Mouse (Mus musculus) left cerebral cortex, postnatal 10 days (tissue): ENCODE results near the gene Rbm47. TPM values are rescaled to one million over a fixed set of nuclear protein-coding genes. Genes with fewer than 3 reads are reported as not detected.

Source experiments
- DNase-seq, 2 experiments: peaks; one replicate each; pipeline ENCODE4 v3.0.0; 2021 to 2022; ENCODE audit warnings: low spot score in 2 of 2, mixed read lengths in 1 of 2; ENCODE audit errors: extremely low spot score in 1 of 2
- intact Hi-C: fragments of 180-260 bp; cut with DNase I; formaldehyde crosslinking; loops from one replicate; pipeline ENCODE4 v1.15.1; 2025
- total RNA-seq, 2 experiments: library from RNA; stranded (reverse); gene quantifications; 2 replicates each; pipeline ENCODE4 v1.2.3; 2021

The Rbm47 gene
- total RNA-seq, 2 experiments from 2014 or later = 2.2 to 2.8 TPM

- DNase-seq = no peak
- intact Hi-C loops = no loop called here
Observed at GRCm38 (mm10) chr5:66076685-66077301, 96.1 kb downstream of the Rbm47 start.

- no peak for DNase-seq
- intact Hi-C loops = no loop called here
Observed at GRCm38 (mm10) chr5:66075906-66076305, 97.0 kb downstream of the Rbm47 start.

- peak in 1 of 2 experiments; percentile 33 for DNase-seq
- intact Hi-C loops = no loop called here
Observed at GRCm38 (mm10) chr5:66075032-66075488, 97.9 kb downstream of the Rbm47 start.

GRCm38 (mm10) chr5:66074235-66074634 lies 98.7 kb downstream of the Rbm47 start:
- no peak for DNase-seq
- intact Hi-C loops = no loop called here

- intact Hi-C loops = no loop called here
- no peak for DNase-seq
Observed at GRCm38 (mm10) chr5:66073604-66074164, 99.2 kb downstream of the Rbm47 start.

- intact Hi-C loops = no loop called here
Observed at GRCm38 (mm10) chr5:66071722-66072121, 101.2 kb downstream of the Rbm47 start.

GRCm38 (mm10) chr5:66070350-66070749 lies 102.6 kb downstream of the Rbm47 start:
- DNase-seq = no peak
- intact Hi-C loops = no loop called here

More at GRCm38 (mm10) chr5:66071722-66072121, 101.2 kb downstream of the Rbm47 start:
- DNase-seq = no peak

- intact Hi-C loops = no loop called here
- peak in 1 of 2 experiments; percentile 57 for DNase-seq
Observed at GRCm38 (mm10) chr5:66069470-66070144, 103.3 kb downstream of the Rbm47 start.

GRCm38 (mm10) chr5:66069133-66069469 lies 103.8 kb downstream of the Rbm47 start:
- no peak for DNase-seq
- intact Hi-C loops = no loop called here

- intact Hi-C loops = no loop called here
- no peak for DNase-seq
Observed at GRCm38 (mm10) chr5:66068068-66068920, 104.6 kb downstream of the Rbm47 start.

GRCm38 (mm10) chr5:66067219-66067618 lies 105.7 kb downstream of the Rbm47 start:
- intact Hi-C loops = no loop called here
- no peak for DNase-seq

GRCm38 (mm10) chr5:66062930-66063220 lies 110.0 kb downstream of the Rbm47 start:
- DNase-seq = no peak
- intact Hi-C loops = no loop called here

GRCm38 (mm10) chr5:66062046-66062929 lies 110.6 kb downstream of the Rbm47 start:
- intact Hi-C loops = no loop called here
- DNase-seq = no peak

- DNase-seq = no peak
- intact Hi-C loops = no loop called here
Observed at GRCm38 (mm10) chr5:66061667-66062045, 111.3 kb downstream of the Rbm47 start.

- no peak for DNase-seq
- intact Hi-C loops = no loop called here
Observed at GRCm38 (mm10) chr5:66058844-66059243, 114.1 kb downstream of the Rbm47 start.

GRCm38 (mm10) chr5:66056680-66057079 lies 116.2 kb downstream of the Rbm47 start:
- DNase-seq = no peak
- intact Hi-C loops = no loop called here

- intact Hi-C loops = no loop called here
- DNase-seq = no peak
Observed at GRCm38 (mm10) chr5:66054394-66054793, 118.5 kb downstream of the Rbm47 start.

- no peak for DNase-seq
- intact Hi-C loops = no loop called here
Observed at GRCm38 (mm10) chr5:66052777-66053548, 120.0 kb downstream of the Rbm47 start.
